Mouse (Mus musculus) left cerebral cortex, postnatal 25 days (tissue): ENCODE results near the gene Clec16a. TPM values are rescaled to one million over a fixed set of nuclear protein-coding genes. Genes with fewer than 3 reads are reported as not detected.

ENCODE experiments used
- DNase-seq, 2 experiments: peaks; one replicate each; pipeline ENCODE4 v3.0.0; 2022; ENCODE audit warnings: low spot score in 2 of 2, mixed read lengths in 1 of 2
- intact Hi-C: fragments of 180-260 bp; cut with DNase I; formaldehyde crosslinking; loops from one replicate; pipeline ENCODE4 v1.15.1; 2025
- total RNA-seq, 2 experiments: library from RNA; stranded (reverse); gene quantifications; 2 replicates each; pipeline ENCODE4 v1.2.3; 2021

Gene Clec16a
- total RNA-seq, 2 experiments from 2014 or later, result 89.7 to 91.1 TPM

GRCm38 (mm10) chr16:10528382-10528781 lies 16.8 kb upstream of the Clec16a start:
- intact Hi-C loops, result no loop called here

DNA sequence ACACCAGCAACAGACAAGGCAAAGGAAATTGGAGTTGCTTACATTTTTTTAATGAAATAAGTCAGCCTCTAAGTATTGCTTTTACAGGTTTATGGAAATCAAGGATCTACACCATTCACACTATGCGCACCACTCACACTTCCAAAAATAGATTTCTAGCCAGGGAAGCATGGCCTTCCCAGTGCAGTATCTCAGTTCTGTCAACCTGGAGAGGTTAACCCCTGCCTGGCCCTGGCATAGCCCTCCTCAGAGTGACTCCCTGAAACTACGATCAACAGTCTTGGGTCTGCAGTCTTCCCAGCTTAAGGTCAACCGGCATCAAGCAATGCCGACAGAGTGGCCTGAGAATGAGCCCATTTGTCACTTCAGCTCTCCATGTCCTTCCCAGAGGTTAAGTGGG lies 15.0 kb upstream of the Clec16a start:
- DNase-seq, result no peak
- intact Hi-C loops, result no loop called here

More at GRCm38 (mm10) chr16:10528382-10528781, 16.8 kb upstream of the Clec16a start:
- DNase-seq, result no peak

GRCm38 (mm10) chr16:10533781-10534180 lies 11.4 kb upstream of the Clec16a start:
- intact Hi-C loops, result no loop called here
- no peak for DNase-seq

DNA sequence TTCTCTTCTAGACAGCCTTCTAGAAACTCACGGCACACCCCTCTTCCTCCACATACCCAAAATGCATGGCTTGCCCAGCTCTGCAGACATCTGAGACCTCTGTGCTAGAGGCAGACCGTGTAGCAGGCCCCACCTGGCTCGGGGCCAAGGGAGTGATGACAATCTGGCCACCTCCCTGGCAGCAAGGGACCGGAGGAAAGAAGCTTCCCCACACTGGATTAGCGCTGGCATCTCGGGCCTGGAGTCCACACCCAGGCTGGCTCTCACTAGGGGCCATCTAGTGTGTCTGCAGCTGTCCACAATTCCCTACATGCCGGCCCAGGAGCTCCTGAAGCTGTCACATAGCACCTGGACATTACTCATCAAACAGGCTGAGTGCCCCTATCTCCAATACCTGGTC lies 10.6 kb upstream of the Clec16a start:
- no peak for DNase-seq
- intact Hi-C loops, result no loop called here

- no peak for DNase-seq
- intact Hi-C loops, result no loop called here
Measured at GRCm38 (mm10) chr16:10536323-10536722, 8.8 kb upstream of the Clec16a start.

DNA sequence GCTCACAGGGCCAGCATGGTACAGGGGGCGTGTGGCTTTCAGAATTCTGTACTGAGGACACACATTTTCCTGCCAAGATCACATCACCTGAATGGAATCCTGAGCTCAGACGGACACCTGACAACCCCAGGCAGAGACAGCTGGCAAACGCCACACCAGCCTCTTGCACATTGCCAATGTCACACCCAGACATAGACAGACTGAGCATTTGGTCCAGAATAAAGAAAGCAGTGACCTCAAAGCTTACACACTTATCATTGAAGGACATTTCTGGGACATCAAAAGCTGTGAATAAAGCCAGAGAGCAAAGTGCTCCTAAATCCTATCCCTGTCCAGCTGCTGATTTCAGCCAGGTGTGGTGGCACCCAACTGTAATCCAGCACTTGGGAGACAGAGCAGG lies 8.2 kb upstream of the Clec16a start:
- DNase-seq, result no peak
- intact Hi-C loops, result no loop called here

DNA sequence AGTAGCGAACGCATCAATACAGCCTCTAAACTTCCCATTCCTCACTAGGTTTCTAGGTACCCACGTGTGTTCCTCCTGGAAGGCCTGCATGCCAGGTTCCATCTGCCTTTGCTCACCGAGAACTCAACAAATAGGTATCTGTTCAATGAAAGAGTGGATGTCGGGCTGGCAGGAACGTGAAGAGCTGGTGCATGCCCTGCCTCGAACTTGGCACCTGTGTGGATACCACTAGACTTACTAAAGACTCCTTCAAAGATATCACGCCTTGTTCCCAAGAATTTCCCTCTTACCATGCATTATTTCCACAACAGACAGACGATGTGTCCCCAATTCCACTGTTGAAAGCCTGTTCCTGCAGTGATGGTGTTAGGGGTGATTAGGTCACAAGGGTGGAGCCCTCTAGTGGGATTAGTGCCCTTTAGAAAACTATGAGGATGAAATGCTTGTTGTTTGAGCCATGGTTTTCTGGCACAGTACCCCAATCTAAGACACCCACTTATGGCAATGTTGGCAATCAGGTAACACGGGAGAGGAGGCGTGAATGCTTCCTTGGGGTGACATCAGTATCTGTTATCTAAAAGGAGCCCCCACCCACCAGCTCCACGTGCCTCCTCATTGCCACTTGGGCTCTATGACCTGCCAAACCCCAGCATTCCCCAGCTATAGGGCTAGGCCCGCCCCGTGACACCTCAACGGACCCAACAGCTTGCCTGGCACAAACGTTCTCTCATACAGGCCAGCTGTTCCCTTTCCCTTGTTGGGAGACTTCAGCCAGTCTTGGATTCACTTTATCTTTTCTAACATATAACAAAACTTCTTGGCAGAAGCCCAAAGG lies 4.2 kb upstream of the Clec16a start:
- DNase-seq, result no peak

GRCm38 (mm10) chr16:10541598-10541930 lies 3.6 kb upstream of the Clec16a start:
- intact Hi-C loops, result no loop called here
- peak in 1 of 2 experiments; percentile 47 for DNase-seq

More for the DNA sequence above, 4.2 kb upstream of the Clec16a start:
- intact Hi-C loops, result no loop called here

DNA sequence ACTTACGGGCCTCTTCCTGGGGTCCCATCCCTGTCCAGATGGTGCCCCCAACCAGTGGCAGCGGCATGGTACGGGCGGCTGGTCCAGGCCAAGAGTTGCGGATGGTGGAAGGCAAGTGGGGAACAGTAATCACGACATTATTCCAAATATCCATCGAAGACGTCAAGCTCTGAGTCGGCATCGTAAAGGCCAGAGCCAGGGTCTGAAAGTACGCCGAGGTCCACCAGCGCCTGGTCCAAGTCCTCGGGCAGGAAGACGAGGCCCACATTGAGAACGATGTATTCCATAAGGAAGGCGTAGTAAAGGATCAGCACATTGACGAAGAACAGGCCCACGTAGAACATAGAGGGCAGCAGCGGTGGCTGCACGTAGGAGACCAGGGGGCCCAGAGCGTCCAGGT lies 2.9 kb upstream of the Clec16a start:
- intact Hi-C loops, result no loop called here
- DNase-seq, result no peak

DNA sequence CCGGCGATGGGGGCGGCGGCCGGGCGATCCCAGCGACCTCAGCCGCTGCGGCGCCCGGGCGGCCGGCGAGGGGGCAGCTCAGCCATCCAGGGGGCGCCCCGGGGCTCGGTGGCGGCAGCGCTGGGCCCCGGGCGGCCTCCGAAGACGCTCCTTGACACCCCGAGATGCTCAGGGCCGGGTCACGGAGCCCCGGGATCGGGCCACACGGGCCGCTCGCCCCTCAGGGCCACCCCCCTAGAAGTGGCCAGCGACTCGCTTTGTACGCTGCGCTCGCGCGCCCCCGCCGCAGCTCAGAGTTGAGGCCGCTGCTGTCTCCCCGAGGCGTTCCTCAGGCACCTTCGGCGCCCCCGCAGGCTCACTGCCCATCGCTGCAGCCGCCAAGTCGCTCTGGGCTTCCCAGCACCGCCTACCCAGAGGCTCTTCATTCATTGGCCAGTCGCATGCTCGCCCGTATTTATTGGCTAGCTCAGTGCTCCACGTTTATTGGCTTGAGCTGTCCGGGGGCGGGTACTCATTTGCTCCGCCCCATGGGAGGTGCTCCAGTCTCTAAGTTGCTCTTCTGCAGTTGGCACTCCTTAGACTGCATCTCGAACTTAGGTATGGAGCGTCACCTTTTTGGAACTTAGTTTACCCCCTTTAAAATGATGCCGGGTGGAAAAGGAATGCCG lies 2.3 kb upstream of the Clec16a start, which contains the start of gene Dexi:
Dexi (minus strand) TSS at position 357 of the 668 bp plus-strand sequence.
- intact Hi-C loops, result no loop called here
- DNase-seq, result peak; percentile 95 to 99

- intact Hi-C loops, result no loop called here
Measured at GRCm38 (mm10) chr16:10546865-10547264, 1.7 kb downstream of the Clec16a start.

GRCm38 (mm10) chr16:10548938-10549337 lies 3.8 kb downstream of the Clec16a start:
- DNase-seq, result no peak
- intact Hi-C loops, result no loop called here

More at GRCm38 (mm10) chr16:10546865-10547264, 1.7 kb downstream of the Clec16a start:
- DNase-seq, result no peak

DNA sequence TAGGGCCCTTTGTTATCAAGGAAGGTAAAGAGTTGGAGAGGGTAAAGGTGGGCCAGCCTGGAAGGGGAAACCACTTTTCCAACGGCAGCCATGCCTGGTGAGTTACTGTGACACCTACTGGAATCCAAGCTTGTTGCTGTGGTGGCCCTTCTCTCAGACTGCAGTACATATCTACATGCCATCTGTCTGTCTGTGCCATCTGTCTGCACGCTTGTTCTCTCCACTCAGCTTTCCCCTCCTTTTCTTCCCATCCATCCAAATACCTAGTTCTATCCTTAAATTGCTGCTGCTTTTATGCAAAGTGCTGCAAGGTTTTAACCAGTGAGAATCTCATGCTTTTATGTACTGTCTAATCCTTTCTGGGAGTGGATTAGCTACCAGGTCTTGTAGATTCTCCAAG lies 4.5 kb downstream of the Clec16a start:
- intact Hi-C loops, result no loop called here
- peak in 1 of 2 experiments; percentile 62 for DNase-seq

DNA sequence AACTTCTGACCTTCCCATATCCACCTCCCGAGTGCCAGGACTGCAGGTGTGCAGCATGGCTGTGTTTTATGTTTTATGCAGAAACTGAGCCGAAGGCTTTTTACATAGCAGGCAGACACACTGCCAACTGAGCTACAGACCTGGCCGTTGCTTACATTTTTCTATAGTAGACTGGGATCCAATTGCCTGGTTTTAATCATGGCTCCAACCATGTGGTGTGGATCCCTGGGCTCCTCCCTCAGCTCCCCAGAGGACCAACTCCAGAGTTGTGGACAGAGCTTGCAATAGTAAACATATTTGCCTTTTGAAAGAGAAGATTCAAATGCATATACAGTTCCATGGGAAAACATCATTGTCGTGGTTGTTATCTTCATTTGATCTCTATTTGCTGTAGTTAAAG lies 6.5 kb downstream of the Clec16a start:
- intact Hi-C loops, result no loop called here
- DNase-seq, result no peak

DNA sequence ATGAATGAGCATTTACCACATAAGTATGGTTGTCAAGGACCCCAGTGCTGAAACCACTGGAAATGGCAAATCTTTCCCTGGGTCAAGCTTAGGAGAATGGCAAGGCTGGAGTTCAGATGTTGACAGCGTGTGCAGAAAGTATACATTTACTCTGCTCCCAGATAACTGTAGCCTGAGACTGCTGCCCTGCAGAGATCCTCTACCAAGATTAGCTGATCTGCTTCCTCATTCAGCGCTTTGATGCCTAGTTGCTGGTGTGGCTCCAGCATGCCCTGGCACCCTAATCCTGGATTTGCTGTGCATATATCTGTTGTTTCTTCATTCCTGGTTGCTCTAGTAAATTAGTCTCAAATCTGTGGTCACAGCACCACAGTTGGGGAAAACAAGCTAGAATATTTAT lies 8.7 kb downstream of the Clec16a start:
- intact Hi-C loops, result no loop called here
- DNase-seq, result no peak

- intact Hi-C loops, result no loop called here
- DNase-seq, result peak in 1 of 2 experiments; percentile 83
Measured at GRCm38 (mm10) chr16:10559991-10560390, 14.9 kb downstream of the Clec16a start.

- intact Hi-C loops, result no loop called here
- peak; percentile 69 to 82 for DNase-seq
Measured at GRCm38 (mm10) chr16:10565278-10565885, 20.2 kb downstream of the Clec16a start.

GRCm38 (mm10) chr16:10567153-10567552 lies 22.0 kb downstream of the Clec16a start:
- no peak for DNase-seq
- intact Hi-C loops, result loop anchor here (2.0 kb wide), 1 partner anchor 218 kb away; the partner anchor contains the start of gene Socs1

- DNase-seq, result no peak
- intact Hi-C loops, result loop anchor here (5.0 to 10.0 kb wide), 3 partner anchors 197 to 465 kb away; no protein-coding TSS in a partner anchor
Measured at GRCm38 (mm10) chr16:10569809-10570395, 24.8 kb downstream of the Clec16a start.

DNA sequence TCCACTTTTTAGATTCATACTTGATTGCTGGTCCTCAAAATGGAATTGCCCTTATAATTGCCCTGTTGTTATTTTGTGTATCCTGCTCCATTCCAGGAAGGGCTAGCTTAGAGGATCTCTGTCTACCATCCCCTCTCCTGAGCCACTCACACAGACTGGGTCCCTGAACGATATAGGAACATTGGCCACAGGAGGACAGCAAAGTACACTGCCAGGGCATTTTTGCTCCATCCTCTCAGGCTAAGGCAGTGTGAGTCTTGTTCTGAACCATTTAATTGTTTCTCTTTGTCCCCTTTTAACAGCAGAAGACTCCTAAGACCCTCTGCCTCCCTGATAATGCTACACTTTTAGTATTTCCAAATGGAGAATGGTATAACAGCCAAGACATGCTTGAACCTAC lies 25.6 kb downstream of the Clec16a start:
- peak; percentile 60 to 66 for DNase-seq
- intact Hi-C loops, result loop anchor here (5.0 to 10.0 kb wide), 3 partner anchors 197 to 464 kb away; no protein-coding TSS in a partner anchor
